Mouse (Mus musculus) midbrain, postnatal 0 days (tissue): ENCODE data around the gene Prdm10. TPM values are rescaled to one million over a fixed set of nuclear protein-coding genes. Genes with fewer than 3 reads are reported as not detected.

Experiments used
- ATAC-seq: fragments of 200-750 bp; cut with Nextera tagmentation; 2 replicates; pipeline ENCODE4 v1.8.0; 2017; ENCODE audit warnings: moderate number of reproducible peaks, mild to moderate bottlenecking, moderate TSS enrichment, moderate library complexity; ENCODE audit not compliant: low FRiP score
- DNase-seq: peaks from one replicate; pipeline ENCODE4 v3.0.0-alpha.2; 2015; ENCODE audit warnings: low spot score
- H3K27ac ChIP-seq: fragments of 300-500 bp; sonication (generic); 2 replicates; pipeline ENCODE4 v1.5.1; 2014; ENCODE audit warnings: low read depth, mild to moderate bottlenecking, low read length, mixed read lengths
- H3K27me3 ChIP-seq: fragments of 300-500 bp; sonication (generic); 2 replicates; pipeline ENCODE4 v1.6.1; 2014; ENCODE audit warnings: low read length, control low read depth, mixed read lengths; ENCODE audit not compliant: insufficient read depth
- H3K36me3 ChIP-seq: fragments of 300-500 bp; sonication (generic); 2 replicates; pipeline ENCODE4 v1.6.1; 2014; ENCODE audit warnings: low read length, control low read depth, mixed read lengths; ENCODE audit not compliant: insufficient read depth
- H3K4me1 ChIP-seq: fragments of 300-500 bp; sonication (generic); 2 replicates; pipeline ENCODE4 v1.6.1; 2014; ENCODE audit warnings: mild to moderate bottlenecking, control low read depth, antibody characterized with exemption, low read length, mixed read lengths; ENCODE audit not compliant: insufficient read depth
- H3K4me2 ChIP-seq: fragments of 300-500 bp; sonication (generic); 2 replicates; pipeline ENCODE4 v1.6.1; 2014; ENCODE audit warnings: low read depth, mild to moderate bottlenecking, low read length, mixed read lengths; ENCODE audit not compliant: poor library complexity, severe bottlenecking
- H3K4me3 ChIP-seq: fragments of 300-500 bp; sonication (generic); 2 replicates; pipeline ENCODE4 v1.5.1; 2014; ENCODE audit warnings: low read depth, mild to moderate bottlenecking, low read length, moderate library complexity
- H3K9ac ChIP-seq: fragments of 300-500 bp; sonication (generic); replicated peaks from 2 replicates; pipeline ENCODE4 v1.6.1; 2014; ENCODE audit warnings: mild to moderate bottlenecking, low read length, moderate library complexity, mixed read lengths; ENCODE audit not compliant: poor library complexity, severe bottlenecking
- H3K9me3 ChIP-seq: fragments of 300-500 bp; sonication (generic); 2 replicates; pipeline ENCODE4 v1.6.1; 2016; ENCODE audit warnings: low read length, control low read depth
- CTCF ChIP-seq: IDR thresholded peaks from 2 replicates; pipeline ENCODE4 v1.5.1; 2016; ENCODE audit warnings: antibody characterized with exemption, mild to moderate bottlenecking
- WGBS: fragments of 180-500 bp; shearing (Covaris S2); extraction: QIAGEN DNeasy Blood & Tissue Kit; methylation state at CpG from one replicate; pipeline ENCODE4 v1.1.7; 2014; 5-methylcytosine and 5-hydroxymethylcytosine counted together
- polyA plus RNA-seq: library from polyadenylated mRNA; unstranded; fragments of >200 nt; fragmentation: Nextera tagmentation; extraction: Ambion mirVana; gene quantifications from 2 replicates; pipeline ENCODE4 v1.2.1, GENCODE M21; 2015
- total RNA-seq: library from RNA; depleted of rRNA; stranded (reverse); fragments of >200 nt; gene quantifications from 2 replicates; pipeline ENCODE4 v1.2.3, GENCODE M21; 2014; rRNA removed

The Prdm10 gene
- total and polyA plus RNA-seq, 2 experiments from 2014 or later: 5.0 to 14.8 TPM

DNA sequence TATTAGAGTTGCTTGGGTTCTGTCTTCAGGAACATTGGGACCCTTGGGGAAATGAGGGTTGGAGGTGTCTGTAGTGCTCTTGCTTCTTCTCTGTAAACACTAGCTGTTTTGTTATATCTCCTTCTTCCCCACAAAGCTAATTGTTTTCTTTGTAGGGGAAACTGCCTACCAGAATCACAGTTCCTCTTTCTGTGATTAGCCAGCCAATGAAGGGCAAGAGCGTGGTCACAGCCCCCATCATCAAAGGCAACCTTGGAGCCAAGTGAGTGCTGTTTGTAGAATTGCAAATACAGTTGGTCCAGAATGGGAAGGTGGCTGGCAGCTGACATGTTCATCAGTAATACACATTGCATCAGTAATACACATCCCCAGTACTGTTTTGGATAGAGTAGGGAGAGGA is 138.5 kb downstream of the Prdm10 start:
- H3K9me3 ChIP-seq: no peaks in the 10 kb centered on the region
- H3K36me3 ChIP-seq: peaks cover 63% of the 10 kb centered on the region
- no peak overlapping the region for H3K4me3 ChIP-seq
- no peak overlapping the region for H3K9ac ChIP-seq
- 90% methylated on average over 1 of the region's 1 CpGs for WGBS
- DNase-seq: no peak
- H3K4me2 ChIP-seq: no peak overlapping the region
- no peak for ATAC-seq
- no peak overlapping the region for H3K27ac ChIP-seq
- no peak for TF ChIP-seq CTCF
- H3K27me3 ChIP-seq: no peaks in the 10 kb centered on the region
- no peaks in the 10 kb centered on the region for H3K4me1 ChIP-seq

DNA sequence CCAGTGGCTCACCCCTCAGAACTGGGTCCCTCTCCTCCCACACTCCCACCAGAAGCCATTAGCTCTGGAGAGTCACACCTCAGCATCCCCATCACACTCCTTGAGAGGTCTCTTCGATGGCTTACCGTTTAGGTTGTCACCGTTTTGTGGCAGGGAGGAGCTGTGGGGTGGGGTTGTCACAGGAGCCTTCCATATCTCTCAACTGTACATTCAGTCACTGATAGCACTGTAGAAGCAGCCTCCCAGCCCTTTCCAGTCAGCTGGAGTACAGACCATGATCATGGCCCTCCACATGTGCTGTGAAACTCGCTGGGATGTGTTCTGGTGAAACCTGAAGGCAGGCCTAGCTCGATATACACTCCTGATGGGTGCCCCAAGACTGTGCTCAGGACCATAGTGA is 141.8 kb downstream of the Prdm10 start:
- H3K9ac ChIP-seq: no peak overlapping the region
- no peaks in the 10 kb centered on the region for H3K4me1 ChIP-seq
- TF ChIP-seq CTCF: no peak
- peaks cover 41% of the 10 kb centered on the region for H3K36me3 ChIP-seq
- no peaks in the 10 kb centered on the region for H3K9me3 ChIP-seq
- no peak overlapping the region for H3K27ac ChIP-seq
- H3K4me2 ChIP-seq: no peak overlapping the region
- ATAC-seq (no peak), DNase-seq (no peak)
- H3K27me3 ChIP-seq: no peaks in the 10 kb centered on the region
- no peak overlapping the region for H3K4me3 ChIP-seq
- WGBS: 92% methylated on average over 5 of the region's 5 CpGs

DNA sequence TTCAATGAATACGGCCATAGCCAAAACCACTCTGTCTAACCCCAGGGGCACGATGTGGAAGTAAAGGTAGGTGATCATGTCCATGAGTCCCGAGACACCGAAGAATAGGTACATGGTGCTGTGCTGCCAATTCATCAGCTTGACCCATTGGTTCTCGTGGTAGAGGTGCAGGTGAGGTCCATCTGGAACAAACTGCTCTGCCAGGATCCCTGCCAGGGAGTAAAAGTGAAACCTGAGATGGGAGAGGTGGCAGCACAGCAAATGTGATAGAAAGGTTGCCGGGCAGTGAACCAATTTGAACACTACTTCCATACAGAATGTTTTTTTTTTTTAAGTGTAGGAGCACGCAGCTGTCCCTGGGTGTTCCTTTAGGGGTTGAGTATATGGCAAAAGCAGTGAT is 148.6 kb downstream of the Prdm10 start:
- Histone ChIP-seq H3K4me1 (no peaks in the 10 kb centered on the region), H3K9ac (no peak overlapping the region), H3K9me3 (no peaks in the 10 kb centered on the region), H3K27me3 (no peaks in the 10 kb centered on the region), H3K36me3 (no peaks in the 10 kb centered on the region), H3K4me3 (no peak overlapping the region), H3K27ac (no peak overlapping the region), H3K4me2 (no peak overlapping the region)
- 93% methylated on average over 7 of the region's 7 CpGs for WGBS
- ATAC-seq (no peak), DNase-seq (no peak)
- TF ChIP-seq CTCF: no peak

DNA sequence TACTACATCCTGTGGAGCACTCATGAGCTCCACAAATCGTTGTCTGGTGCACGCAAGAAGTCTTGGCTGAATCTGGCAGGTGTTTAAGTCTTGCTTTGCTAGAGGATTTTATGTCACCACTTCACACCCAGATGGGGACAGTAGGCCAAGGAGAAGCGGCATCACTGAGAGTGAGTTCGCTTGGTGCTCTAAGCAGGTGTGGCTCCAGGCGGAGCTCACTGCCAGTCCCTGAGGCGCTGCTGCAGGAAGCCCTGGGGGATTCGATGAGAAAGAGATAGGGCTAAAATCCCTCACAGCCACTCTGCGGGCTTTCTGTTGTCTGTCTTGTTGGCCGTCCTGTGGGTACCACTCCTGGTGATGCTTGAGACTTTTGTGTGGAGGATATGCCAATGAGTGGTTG is 149.7 kb downstream of the Prdm10 start:
- DNase-seq (no peak), ATAC-seq (no peak)
- 82% methylated on average over 9 of the region's 9 CpGs for WGBS
- H3K4me2 ChIP-seq: no peak overlapping the region
- H3K9ac ChIP-seq: no peak overlapping the region
- no peaks in the 10 kb centered on the region for H3K36me3 ChIP-seq
- TF ChIP-seq CTCF: no peak
- H3K9me3 ChIP-seq: no peaks in the 10 kb centered on the region
- H3K4me3 ChIP-seq: no peak overlapping the region
- no peaks in the 10 kb centered on the region for H3K27me3 ChIP-seq
- no peak overlapping the region for H3K27ac ChIP-seq
- H3K4me1 ChIP-seq: no peaks in the 10 kb centered on the region

Other genes starting within 250 kb of the Prdm10 start
- gene Zbtb44, start 249.9 kb upstream of the Prdm10 start, total RNA-seq: 14.2 and 18.2 TPM in 2 replicates
- gene Zbtb44, start 249.9 kb upstream of the Prdm10 start, polyA plus RNA-seq: 3.0 and 3.6 TPM in 2 replicates
- 1.4 and 1.9 TPM in 2 replicates for gene St14, start 148.7 kb upstream of the Prdm10 start, total RNA-seq
- 1.2 and 1.5 TPM in 2 replicates for gene St14, start 148.7 kb upstream of the Prdm10 start, polyA plus RNA-seq
- 379 and 425 TPM in 2 replicates for gene Aplp2, start 68.7 kb upstream of the Prdm10 start, total RNA-seq
- 406 and 441 TPM in 2 replicates for gene Aplp2, start 68.7 kb upstream of the Prdm10 start, polyA plus RNA-seq
- gene Nfrkb, start 105.7 kb downstream of the Prdm10 start, total RNA-seq: 38.1 and 43.4 TPM in 2 replicates
- 20.8 and 24.0 TPM in 2 replicates for gene Nfrkb, start 105.7 kb downstream of the Prdm10 start, polyA plus RNA-seq
- not detected in 2 replicates for gene Tmem45b, start 183.9 kb downstream of the Prdm10 start, total RNA-seq
- 0.22 and 0.43 TPM in 2 replicates for gene Tmem45b, start 183.9 kb downstream of the Prdm10 start, polyA plus RNA-seq